Mouse (Mus musculus) lung, embryonic 16.5 days (tissue): Measurements from ENCODE around the gene Wapl. TPM values are rescaled to one million over a fixed set of nuclear protein-coding genes. Genes with fewer than 3 reads are reported as not detected.

Source experiments
- ATAC-seq: fragments of 200-750 bp; cut with Nextera tagmentation; 2 replicates; pipeline ENCODE4 v1.8.0; 2017; ENCODE audit warnings: low read depth, mild to moderate bottlenecking, moderate library complexity
- H3K27ac ChIP-seq: fragments of 300-500 bp; sonication (generic); 2 replicates; pipeline ENCODE4 v1.5.1; 2014; ENCODE audit warnings: mild to moderate bottlenecking, control low read depth, low read length
- H3K27me3 ChIP-seq: fragments of 300-500 bp; sonication (generic); 2 replicates; pipeline ENCODE4 v1.6.1; 2014; ENCODE audit warnings: low read depth, low read length, mixed read lengths; ENCODE audit not compliant: control insufficient read depth, insufficient read depth
- H3K36me3 ChIP-seq: fragments of 300-500 bp; sonication (generic); 2 replicates; pipeline ENCODE4 v1.6.1; 2014; ENCODE audit warnings: low read length; ENCODE audit not compliant: control insufficient read depth, insufficient read depth
- H3K4me1 ChIP-seq: fragments of 300-500 bp; sonication (generic); replicated peaks from 2 replicates; pipeline ENCODE4 v1.6.1; 2014; ENCODE audit warnings: low read length, mixed read lengths; ENCODE audit not compliant: control insufficient read depth, insufficient read depth
- H3K4me2 ChIP-seq: fragments of 300-500 bp; sonication (generic); 2 replicates; pipeline ENCODE4 v1.6.1; 2014; ENCODE audit warnings: low read depth, low read length, control low read depth
- H3K4me3 ChIP-seq: fragments of 300-500 bp; sonication (generic); 2 replicates; pipeline ENCODE4 v1.5.1; 2014; ENCODE audit warnings: mild to moderate bottlenecking, low read length, control low read depth
- H3K9ac ChIP-seq: fragments of 300-500 bp; sonication (generic); 2 replicates; pipeline ENCODE4 v1.6.1; 2014; ENCODE audit warnings: low read length, control low read depth
- H3K9me3 ChIP-seq: fragments of 300-500 bp; sonication (generic); 2 replicates; pipeline ENCODE4 v1.6.1; 2016; ENCODE audit warnings: low read length; ENCODE audit not compliant: control insufficient read depth
- WGBS: fragments of 180-500 bp; shearing (Covaris S2); extraction: QIAGEN DNeasy Blood & Tissue Kit; methylation state at CpG from one replicate; pipeline ENCODE4 v1.1.7; 2014; 5-methylcytosine and 5-hydroxymethylcytosine counted together
- polyA plus RNA-seq: library from polyadenylated mRNA; unstranded; fragments of >200 nt; fragmentation: Nextera tagmentation; extraction: Ambion mirVana; gene quantifications from 2 replicates; pipeline ENCODE4 v1.2.1, GENCODE M21; 2015

Wapl gene
- polyA plus RNA-seq, 1 experiment from 2014 or later: 20.8 TPM

DNA sequence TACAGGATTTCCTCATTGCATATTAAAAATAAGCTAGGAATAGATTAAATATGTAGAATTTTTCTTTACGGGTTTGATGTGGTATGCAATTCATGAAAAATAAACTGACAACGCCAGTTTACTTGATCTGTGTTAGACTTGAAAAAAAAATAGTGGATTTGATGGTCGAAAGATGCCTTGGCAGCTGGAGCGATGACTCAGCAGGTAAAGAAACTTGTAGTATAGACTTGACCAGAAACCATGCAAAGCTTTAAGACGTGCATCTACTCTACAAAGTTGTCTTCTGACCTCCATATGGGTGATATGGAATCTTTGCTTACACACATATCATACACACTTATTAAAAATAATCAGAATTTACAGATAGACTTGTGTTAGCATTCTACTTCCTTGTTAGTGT is 61.7 kb downstream of the Wapl start:
- Histone ChIP-seq H3K4me2 (no peak overlapping the region), H3K4me1 (no peaks in the 10 kb centered on the region), H3K27me3 (no peaks in the 10 kb centered on the region), H3K4me3 (no peak overlapping the region), H3K9me3 (no peaks in the 10 kb centered on the region), H3K36me3 (peaks cover 22% of the 10 kb centered on the region), H3K9ac (no peak overlapping the region), H3K27ac (no peak overlapping the region)
- ATAC-seq: no peak
- WGBS: 90% methylated on average over 5 of the region's 5 CpGs

DNA sequence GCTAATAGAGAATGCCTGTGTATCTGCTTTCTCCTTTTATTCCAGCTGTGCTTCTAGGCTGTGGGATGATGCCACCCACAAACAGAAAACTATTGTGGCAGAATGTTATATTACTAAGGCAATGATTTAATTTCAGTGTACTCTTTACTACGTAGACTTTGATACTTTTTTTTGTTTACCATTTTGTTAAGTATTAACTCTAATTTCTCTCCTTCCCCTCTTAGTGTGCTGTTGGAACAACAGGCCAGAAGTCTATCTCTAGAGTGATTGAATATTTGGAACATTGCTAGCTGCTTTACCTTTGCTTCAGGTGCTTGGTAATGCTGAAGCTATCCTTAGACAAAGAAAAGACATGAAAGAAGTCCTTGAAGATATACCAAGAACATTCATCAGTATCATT is 71.7 kb downstream of the Wapl start:
- no peak overlapping the region for H3K27ac ChIP-seq
- peaks cover 26% of the 10 kb centered on the region for H3K36me3 ChIP-seq
- no peaks in the 10 kb centered on the region for H3K9me3 ChIP-seq
- no peak overlapping the region for H3K4me3 ChIP-seq
- H3K9ac ChIP-seq: no peak overlapping the region
- no peak overlapping the region for H3K4me2 ChIP-seq
- no peaks in the 10 kb centered on the region for H3K4me1 ChIP-seq
- ATAC-seq: no peak
- no peaks in the 10 kb centered on the region for H3K27me3 ChIP-seq
- 65% methylated on average over 1 of the region's 1 CpGs for WGBS

DNA sequence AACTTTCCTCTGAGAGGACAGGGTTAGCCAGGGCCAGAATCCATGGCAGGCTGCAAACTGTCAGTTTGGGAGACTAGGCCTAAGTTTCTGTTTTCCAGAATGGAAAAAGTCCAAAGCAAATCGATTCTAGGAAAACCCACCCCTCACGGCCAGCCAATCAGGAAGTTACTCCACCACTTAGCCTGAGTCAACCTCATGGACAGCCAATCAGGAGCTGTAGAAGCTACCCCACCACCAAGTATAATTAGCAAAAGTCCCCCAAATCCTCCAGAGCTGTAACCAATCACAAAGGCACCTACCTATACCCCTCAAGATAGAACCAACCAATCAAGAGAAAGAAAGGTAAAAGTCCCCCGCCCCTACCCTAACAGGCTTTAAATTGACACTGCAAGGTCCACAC is 82.0 kb downstream of the Wapl start:
- Histone ChIP-seq H3K27ac (no peak overlapping the region), H3K4me1 (no peaks in the 10 kb centered on the region), H3K4me3 (no peak overlapping the region), H3K36me3 (no peaks in the 10 kb centered on the region), H3K9ac (no peak overlapping the region), H3K27me3 (no peaks in the 10 kb centered on the region), H3K4me2 (no peak overlapping the region), H3K9me3 (no peaks in the 10 kb centered on the region)
- WGBS: 75% methylated on average over 3 of the region's 3 CpGs
- ATAC-seq: no peak

DNA sequence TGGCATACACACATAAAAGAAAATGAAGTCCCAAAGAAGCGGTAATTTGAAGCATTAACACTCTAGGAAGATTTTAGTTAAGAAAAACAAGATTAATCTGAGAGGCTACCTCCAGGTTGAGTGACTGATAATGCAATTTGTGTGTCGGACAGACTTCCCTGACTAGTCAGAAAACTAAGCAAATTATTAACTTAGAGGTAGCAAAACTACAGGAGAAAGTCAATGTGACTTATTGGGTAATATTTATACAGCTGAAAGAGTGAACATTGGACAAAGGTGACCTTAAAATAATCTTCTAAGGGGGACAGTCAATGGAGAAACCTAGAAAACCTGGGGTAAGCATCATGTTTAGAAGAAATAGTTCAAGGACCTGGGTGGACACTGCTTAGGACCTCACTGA is 86.2 kb downstream of the Wapl start:
- no peaks in the 10 kb centered on the region for H3K27me3 ChIP-seq
- no peak for ATAC-seq
- H3K4me2 ChIP-seq: no peak overlapping the region
- H3K9ac ChIP-seq: no peak overlapping the region
- no peak overlapping the region for H3K4me3 ChIP-seq
- H3K36me3 ChIP-seq: no peaks in the 10 kb centered on the region
- no peaks in the 10 kb centered on the region for H3K4me1 ChIP-seq
- H3K27ac ChIP-seq: no peak overlapping the region
- 46% methylated on average over 2 of the region's 2 CpGs for WGBS
- no peaks in the 10 kb centered on the region; the same call in 1 of the 2 replicates for H3K9me3 ChIP-seq

DNA sequence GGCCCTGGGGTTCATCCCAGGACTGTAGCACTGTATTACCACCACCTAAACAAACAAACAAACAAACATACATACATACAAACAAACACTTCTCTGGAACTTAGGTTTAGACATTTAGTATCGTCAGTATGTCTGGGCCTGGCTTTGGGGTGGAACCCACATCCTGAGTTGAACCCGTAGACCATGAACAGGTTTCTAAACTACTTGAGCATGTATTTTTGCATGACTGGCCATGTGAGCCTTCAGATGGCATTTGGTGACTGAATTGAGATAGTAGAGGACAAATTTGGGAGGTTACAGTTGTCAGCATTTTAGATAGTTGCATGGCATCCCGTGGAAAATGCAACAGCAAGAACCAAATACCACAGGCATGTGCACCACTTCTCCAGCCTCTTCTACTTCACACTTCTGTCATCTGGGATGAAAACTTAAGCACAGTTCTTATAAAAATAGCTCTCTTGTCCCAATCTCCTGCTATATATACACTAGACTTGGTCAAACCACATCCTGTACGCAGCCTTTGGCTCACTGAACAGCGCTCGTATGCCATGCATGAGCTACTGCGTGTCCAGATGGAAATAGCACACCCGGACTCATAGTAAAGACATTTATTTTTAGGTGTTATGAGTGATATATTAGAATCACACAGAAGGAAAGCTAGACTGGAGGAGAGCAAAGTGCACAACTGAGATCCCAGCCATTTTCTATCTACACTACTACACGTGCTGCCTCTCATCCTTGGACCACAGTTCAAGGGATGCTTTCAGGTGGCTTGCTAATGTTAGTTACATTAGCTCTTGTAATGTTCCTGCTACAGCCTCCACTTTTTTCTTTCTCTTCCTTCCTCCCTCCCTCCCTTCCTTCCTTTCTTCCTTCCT is 87.6 kb downstream of the Wapl start:
- Histone ChIP-seq H3K9me3 (no peaks in the 10 kb centered on the region; the same call in 1 of the 2 replicates), H3K27me3 (no peaks in the 10 kb centered on the region), H3K9ac (no peak overlapping the region), H3K27ac (no peak overlapping the region), H3K4me1 (no peaks in the 10 kb centered on the region), H3K36me3 (no peaks in the 10 kb centered on the region), H3K4me2 (no peak overlapping the region), H3K4me3 (no peak overlapping the region)
- no peak for ATAC-seq
- WGBS: 92% methylated on average over 9 of the region's 9 CpGs

DNA sequence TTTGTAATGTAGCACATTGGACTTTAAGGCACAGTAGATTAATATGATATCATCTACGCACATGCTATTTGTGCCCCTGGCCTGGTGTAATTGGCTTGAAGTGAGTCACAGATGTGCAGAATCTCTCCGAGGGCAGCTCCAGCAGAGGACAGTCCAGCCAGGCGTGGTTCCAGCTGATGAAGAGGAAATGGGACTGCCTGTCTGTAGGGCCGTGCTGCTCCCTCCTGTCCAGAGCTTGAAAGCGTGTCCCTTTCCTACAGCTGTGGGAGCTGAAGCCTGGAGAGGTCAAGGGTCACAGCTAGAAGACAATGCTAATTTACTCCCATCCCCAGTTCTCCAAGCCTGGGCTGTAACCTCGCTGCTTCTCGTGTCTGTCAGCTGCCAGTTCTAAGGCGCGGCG is 89.0 kb downstream of the Wapl start:
- Histone ChIP-seq H3K4me3 (no peak overlapping the region), H3K9me3 (no peaks in the 10 kb centered on the region; the same call in 1 of the 2 replicates), H3K4me2 (no peak overlapping the region), H3K27me3 (no peaks in the 10 kb centered on the region), H3K36me3 (no peaks in the 10 kb centered on the region), H3K9ac (no peak overlapping the region), H3K4me1 (no peaks in the 10 kb centered on the region), H3K27ac (no peak overlapping the region)
- no peak for ATAC-seq
- WGBS: 50% methylated on average over 10 of the region's 10 CpGs

GRCm38 (mm10) chr14:34763771-34764539 is 90.2 kb downstream of the Wapl start:
- Histone ChIP-seq H3K9me3 (no peaks in the 10 kb centered on the region; the same call in 1 of the 2 replicates), H3K27me3 (no peaks in the 10 kb centered on the region), H3K9ac (no peak overlapping the region), H3K4me2 (no peak overlapping the region), H3K4me1 (peaks cover 1% of the 10 kb centered on the region), H3K27ac (no peak overlapping the region), H3K4me3 (no peak overlapping the region), H3K36me3 (no peaks in the 10 kb centered on the region)
- ATAC-seq: no peak
- 26% methylated on average over 10 of the region's 10 CpGs for WGBS

DNA sequence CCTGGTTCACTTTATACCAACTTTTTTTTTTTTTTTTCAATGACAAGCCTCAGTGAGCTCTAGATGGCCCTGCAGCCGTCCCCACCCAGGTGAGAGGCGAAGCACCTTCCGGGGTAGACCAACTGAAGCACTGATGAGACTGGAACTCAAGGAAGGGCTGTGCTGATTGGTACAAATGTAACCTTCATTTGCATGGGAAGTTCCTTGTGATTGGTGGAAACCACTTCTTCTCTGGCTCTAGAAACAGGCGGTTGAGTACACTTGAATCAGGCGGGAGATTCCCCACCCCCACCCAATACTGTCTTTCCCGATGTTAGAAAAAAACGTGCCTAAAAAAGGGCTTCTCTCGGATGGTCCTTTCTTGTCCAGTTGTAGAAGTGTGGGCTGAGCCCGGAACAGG is 91.2 kb downstream of the Wapl start:
- no peak for ATAC-seq
- no peak overlapping the region for H3K4me3 ChIP-seq
- peaks cover 8% of the 10 kb centered on the region for H3K27me3 ChIP-seq
- H3K9ac ChIP-seq: no peak overlapping the region
- H3K9me3 ChIP-seq: no peaks in the 10 kb centered on the region; the same call in 1 of the 2 replicates
- no peak overlapping the region for H3K4me2 ChIP-seq
- peaks cover 9% of the 10 kb centered on the region for H3K4me1 ChIP-seq
- 72% methylated on average over 9 of the region's 9 CpGs for WGBS
- H3K36me3 ChIP-seq: no peaks in the 10 kb centered on the region
- H3K27ac ChIP-seq: no peak overlapping the region

- H3K36me3 ChIP-seq: no peaks in the 10 kb centered on the region
- peaks cover 11% of the 10 kb centered on the region for H3K27me3 ChIP-seq
- no peak overlapping the region for H3K27ac ChIP-seq
- peaks cover 9% of the 10 kb centered on the region for H3K4me1 ChIP-seq
- no peak for ATAC-seq
- WGBS: 83% methylated on average over 7 of the region's 7 CpGs
- H3K9ac ChIP-seq: no peak overlapping the region
- no peaks in the 10 kb centered on the region; the same call in 1 of the 2 replicates for H3K9me3 ChIP-seq
- no peak overlapping the region for H3K4me2 ChIP-seq
- no peak overlapping the region for H3K4me3 ChIP-seq
Observed at GRCm38 (mm10) chr14:34765380-34765779, 91.7 kb downstream of the Wapl start.
